Mouse (Mus musculus) cerebral cortex, adult 2 months (tissue): ENCODE data around the gene Cd200.

Experiments used
- WGBS: fragments of 180-500 bp; shearing (Covaris S2); methylation state at CpG from one replicate; pipeline ENCODE4 v1.1.7; 2018; 5-methylcytosine and 5-hydroxymethylcytosine counted together

Gene Cd200

DNA sequence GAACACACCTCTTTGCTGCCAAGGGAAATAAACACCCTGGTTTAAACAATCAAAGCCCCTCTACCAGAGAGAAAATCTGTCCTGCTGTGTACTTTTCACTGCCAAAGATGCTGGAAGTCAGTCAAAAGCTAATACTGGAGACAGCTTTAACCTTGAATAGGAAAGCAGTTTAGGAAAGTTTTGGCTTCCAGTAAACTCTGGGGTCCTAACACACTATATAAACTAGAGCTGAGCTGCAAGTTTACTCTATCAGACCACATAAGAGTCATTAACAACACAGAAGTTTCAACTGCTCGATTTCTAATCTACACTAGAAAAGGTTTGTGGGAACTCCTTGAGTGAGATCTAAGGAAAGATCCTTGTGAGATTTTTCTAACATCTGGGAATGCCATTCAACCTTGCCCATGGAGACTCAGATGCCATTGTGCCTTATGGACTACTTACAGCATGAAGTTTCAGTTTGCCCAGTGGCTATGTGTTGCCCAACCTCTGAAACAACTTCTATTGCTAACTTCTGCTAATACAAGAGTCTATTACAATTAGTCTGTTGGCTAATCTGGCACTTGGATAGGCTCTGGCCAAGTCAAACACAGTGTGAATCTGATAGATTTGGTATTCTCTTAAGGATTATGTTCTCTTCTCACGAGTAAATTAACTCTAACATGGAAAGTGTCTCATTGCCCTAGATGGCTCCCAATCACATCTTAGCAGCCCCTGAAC is 33.2 kb downstream of the Cd200 start:
- WGBS, result 46% methylated on average over 2 of the region's 2 CpGs

- WGBS, result 89% methylated on average over 2 of the region's 2 CpGs
These were observed 34.8 kb downstream of the Cd200 start for GRCm38 (mm10) chr16:45374074-45374473.

DNA sequence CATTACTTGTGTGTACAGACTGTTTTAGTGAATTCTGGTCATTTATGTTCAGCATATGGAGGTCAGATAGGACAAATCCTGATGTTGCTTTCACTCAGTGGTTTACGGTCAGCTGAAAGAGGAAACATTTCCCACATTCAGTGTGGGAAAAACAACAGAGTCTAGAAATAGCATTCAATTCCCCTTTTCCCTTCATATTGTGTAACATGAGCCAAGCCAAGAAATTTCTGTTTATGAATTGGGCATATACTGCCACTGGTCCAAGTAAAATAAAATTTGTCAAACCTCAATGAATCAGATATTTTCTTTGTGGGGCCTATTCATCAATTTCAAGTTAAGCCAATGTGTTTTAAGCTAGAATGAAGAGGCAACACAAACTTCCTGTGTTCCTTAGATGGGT is 37.8 kb downstream of the Cd200 start:
- 71% methylated on average over 1 of the region's 1 CpGs for WGBS

DNA sequence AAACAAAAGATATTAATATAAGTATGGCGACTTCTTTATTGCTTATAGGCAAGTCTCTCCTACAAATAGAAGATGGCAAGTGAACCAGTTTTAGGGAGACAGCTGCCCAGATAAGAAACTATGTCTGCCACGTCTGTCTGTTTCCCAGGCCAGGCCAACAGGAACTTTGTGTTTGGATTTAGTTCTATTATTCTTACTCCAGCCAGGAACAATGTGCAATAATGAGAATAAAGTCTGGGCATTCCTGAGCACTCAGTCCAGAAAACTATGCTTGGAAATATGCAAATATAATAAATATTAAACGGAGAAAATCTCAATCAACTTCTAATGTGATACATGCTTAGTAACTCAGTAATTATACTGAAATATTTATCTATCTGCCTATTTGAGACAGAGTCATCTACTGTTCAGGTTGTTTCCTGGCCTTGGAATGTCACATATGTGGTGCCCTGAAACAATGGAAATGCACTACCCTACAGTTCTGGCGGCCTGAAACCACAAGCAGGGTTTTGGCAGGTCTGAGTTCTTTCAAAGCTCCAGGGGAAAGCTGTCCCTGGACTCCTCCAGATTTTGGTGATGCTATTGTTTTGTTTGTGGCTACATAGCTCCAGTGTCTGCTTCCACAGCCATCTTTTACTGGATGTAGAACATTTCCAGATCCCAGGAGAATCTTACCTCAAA is 39.4 kb downstream of the Cd200 start:
- 72% methylated on average over 4 of the region's 4 CpGs for WGBS

GRCm38 (mm10) chr16:45366111-45366510 is 42.7 kb downstream of the Cd200 start:
- 76% methylated on average over 7 of the region's 7 CpGs for WGBS

GRCm38 (mm10) chr16:45365353-45365752 is 43.5 kb downstream of the Cd200 start:
- 87% methylated on average over 9 of the region's 9 CpGs for WGBS

GRCm38 (mm10) chr16:45364627-45365026 is 44.2 kb downstream of the Cd200 start:
- WGBS, result 93% methylated on average over 1 of the region's 1 CpGs

DNA sequence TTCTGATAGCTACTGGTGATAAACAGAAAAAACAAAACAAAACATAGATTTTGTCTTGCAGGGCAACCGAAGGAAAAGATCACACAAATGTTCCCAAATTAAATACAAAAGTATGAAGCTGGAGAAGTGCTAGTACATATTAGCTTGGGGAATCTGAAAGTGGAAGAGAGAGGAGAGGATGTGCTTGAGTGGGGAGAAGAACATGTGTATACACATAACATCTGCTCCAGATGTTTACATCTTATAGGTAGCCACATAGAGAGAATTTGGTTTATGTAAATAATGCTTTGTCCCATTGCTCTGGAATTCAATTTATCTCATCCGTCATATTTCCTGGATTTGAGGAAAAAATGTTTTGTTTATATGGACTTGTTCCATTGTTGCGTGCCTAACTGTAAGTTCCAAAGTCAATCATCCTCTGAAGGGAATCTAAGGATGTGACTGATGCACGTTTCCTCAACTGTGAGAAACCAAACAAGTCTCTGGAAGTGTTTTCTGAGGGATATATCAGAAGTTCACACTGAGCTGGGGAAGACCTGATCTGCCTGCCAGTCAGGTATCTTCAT is 45.3 kb downstream of the Cd200 start:
- 81% methylated on average over 4 of the region's 4 CpGs for WGBS

DNA sequence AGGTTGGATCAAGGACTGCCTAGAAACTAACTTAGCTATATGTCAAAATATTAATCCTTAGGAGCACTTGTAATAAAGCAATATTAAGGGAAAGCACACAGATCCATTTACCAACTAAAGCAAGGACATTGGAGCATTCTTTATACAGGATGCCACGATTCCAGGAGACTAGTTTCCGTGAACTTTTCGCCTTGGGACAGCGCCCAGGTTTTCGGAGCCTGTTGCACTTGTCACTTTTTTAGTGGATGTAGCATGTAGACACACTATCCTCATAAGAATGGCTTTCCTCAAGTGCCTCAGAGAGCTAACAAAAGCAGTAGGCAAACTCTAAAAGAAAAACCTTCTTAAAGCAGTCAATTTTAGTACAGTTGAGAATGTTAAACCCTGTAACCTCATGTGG is 50.4 kb downstream of the Cd200 start:
- WGBS, result 85% methylated on average over 5 of the region's 5 CpGs

DNA sequence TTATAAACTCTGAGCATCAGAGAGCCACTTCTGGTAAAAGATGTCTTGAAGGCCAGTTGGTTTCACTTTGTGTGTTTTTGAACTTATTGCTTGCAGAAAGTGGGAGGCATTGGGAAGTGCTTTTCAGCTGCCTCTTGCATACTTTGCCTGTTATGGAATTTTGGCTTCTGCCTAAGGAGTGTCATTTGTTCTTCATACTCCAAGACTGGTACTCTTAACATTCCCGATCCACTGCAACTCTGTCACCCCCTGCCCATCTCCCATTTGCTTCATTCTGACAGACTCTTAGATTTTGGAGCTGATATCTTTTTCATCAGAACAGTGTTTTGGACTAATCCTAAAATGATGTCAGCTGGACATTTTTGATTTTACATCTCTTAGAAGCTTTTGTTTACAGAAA is 51.7 kb downstream of the Cd200 start:
- WGBS, result 69% methylated on average over 1 of the region's 1 CpGs

DNA sequence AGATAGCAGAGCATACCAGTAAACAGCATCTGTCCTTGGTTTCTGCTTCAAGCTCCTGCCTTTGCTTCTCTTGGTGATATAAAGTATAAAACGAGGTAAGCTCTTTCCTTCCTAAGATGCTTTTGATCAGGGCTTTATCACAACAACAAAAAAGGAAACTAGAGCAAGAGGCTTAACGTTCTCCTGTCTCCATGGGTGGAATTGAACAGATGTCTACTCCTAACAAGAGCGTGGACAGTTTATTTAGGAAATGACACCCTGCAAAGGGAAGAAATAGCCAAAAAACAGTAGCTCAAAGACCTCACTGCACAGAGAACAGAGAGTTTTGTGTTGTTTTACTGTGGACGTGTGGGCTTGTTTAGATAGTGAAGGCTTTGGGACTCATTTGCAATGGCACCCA is 58.1 kb downstream of the Cd200 start:
- WGBS, result 25% methylated on average over 4 of the region's 4 CpGs

GRCm38 (mm10) chr16:45349523-45350298 is 59.1 kb downstream of the Cd200 start:
- WGBS, result 68% methylated on average over 3 of the region's 3 CpGs

- 56% methylated on average over 9 of the region's 9 CpGs for WGBS
These were observed 60.6 kb downstream of the Cd200 start for GRCm38 (mm10) chr16:45348238-45348637.

- 81% methylated on average over 5 of the region's 5 CpGs for WGBS
These were observed 61.9 kb downstream of the Cd200 start for GRCm38 (mm10) chr16:45346930-45347387.

DNA sequence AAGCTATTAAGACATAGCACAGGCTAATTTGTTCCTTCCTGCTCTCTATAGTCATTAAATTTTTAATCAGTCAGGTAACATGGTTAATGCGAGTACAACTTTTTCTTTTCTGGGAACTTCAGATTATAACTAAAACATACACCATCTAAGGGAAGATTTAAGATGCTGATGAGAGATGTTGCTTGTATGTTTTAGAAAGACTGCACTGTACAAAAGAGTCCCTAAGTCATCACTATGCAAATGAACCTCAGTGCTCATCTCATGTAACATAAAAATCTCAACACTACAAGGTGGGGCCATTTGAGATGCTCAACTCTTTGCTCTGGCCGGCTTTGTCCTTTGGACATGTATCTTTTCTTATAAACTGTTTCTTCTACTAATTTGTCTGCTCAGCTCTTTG is 62.5 kb downstream of the Cd200 start:
- WGBS, result 95% methylated on average over 2 of the region's 2 CpGs

- WGBS, result 79% methylated on average over 2 of the region's 2 CpGs
These were observed 64.0 kb downstream of the Cd200 start for GRCm38 (mm10) chr16:45344879-45345278.

GRCm38 (mm10) chr16:45336478-45336877 is 72.4 kb downstream of the Cd200 start:
- 95% methylated on average over 1 of the region's 1 CpGs for WGBS

DNA sequence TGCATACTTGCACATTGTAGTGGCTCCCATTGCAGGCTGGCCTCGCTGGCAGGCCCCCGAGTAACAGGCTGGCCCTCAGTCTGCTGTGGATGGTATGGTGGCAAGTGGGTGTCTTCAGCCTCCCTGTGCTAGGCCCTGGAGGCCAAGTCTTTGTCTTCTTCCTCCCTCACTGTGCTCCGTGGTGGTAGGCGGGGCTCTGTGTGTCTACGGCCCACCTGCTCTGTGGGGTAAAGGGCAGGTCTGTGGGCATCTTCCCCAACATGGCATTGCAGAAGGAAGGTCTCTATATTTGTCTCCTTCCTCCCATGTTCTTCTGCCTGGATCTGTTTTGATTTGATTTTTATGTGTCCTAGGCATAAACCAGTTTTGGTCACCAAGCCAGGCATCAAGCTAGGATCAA is 74.0 kb downstream of the Cd200 start:
- 78% methylated on average over 5 of the region's 5 CpGs for WGBS

- WGBS, result 88% methylated on average over 2 of the region's 2 CpGs
These were observed 74.5 kb downstream of the Cd200 start for GRCm38 (mm10) chr16:45334376-45334765.

DNA sequence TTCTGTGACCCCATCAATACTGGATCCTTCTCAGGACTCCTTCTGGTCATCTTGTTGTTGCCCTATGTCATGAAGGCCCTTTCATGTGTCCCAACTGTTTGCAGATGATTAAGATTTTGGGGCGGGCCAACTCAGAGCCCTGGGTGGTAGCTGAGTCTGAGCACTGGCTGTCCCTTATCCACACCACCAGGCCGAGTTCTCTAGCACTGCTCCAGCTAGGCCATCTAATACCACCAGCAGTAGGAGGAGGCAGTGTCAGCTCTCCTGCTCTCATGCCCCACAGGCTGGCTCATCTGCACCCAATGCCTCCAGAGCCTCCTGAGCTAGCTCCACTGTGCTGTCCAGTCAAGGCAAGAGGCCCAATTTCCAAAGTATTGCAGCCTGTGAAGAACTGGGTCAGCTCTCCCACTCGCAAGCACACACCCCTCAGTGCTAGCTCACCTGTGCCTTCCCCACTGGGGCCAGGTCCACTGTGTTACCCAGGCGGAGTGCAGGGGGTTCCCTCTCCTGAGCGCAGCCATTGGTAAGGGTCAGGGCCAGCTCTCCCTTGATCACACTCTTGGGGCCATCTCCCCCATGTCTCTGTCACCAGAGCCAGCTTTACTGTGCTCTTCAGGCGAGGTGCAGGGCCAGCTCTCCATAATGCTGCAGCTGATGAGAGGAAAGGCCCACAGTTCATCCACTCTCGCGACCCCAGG is 75.0 kb downstream of the Cd200 start:
- WGBS, result 94% methylated on average over 8 of the region's 8 CpGs

- 65% methylated on average over 8 of the region's 8 CpGs for WGBS
These were observed 76.3 kb downstream of the Cd200 start for GRCm38 (mm10) chr16:45332591-45332990.
